Mouse (Mus musculus): ENCODE results near the gene Ckm.

The Ckm gene

GRCm38 (mm10) chr7:19464367-19465307 is 60.1 kb downstream of the Ckm start:
- in situ Hi-C loops (cut with MboI, MseI): no loop called here

GRCm38 (mm10) chr7:19466602-19467145 is 62.1 kb downstream of the Ckm start:
- in situ Hi-C loops (cut with MboI, MseI): no loop called here

- in situ Hi-C loops (cut with MboI, MseI): no loop called here
Measured at GRCm38 (mm10) chr7:19467638-19468037, 63.1 kb downstream of the Ckm start.

GRCm38 (mm10) chr7:19468279-19468678 is 63.7 kb downstream of the Ckm start:
- in situ Hi-C loops (cut with MboI, MseI): no loop called here

GRCm38 (mm10) chr7:19469404-19469803 is 64.8 kb downstream of the Ckm start:
- in situ Hi-C loops (cut with MboI, MseI): no loop called here

- in situ Hi-C loops (cut with MboI, MseI): no loop called here
Measured at GRCm38 (mm10) chr7:19470308-19470707, 65.7 kb downstream of the Ckm start.

GRCm38 (mm10) chr7:19472403-19472802 is 67.8 kb downstream of the Ckm start:
- in situ Hi-C loops (cut with MboI, MseI): no loop called here
